Mouse (Mus musculus) E14TG2a.4 (cell line): ENCODE data around the gene Timp2.

Experiments used
- CTCF ChIP-seq: conservative IDR thresholded peaks from 2 replicates; pipeline ENCODE4 v1.5.1; 2014; ENCODE audit warnings: low read length
- NANOG ChIP-seq: IDR thresholded peaks from 2 replicates; pipeline ENCODE4 v1.6.1; 2014; ENCODE audit warnings: borderline replicate concordance, low read length, mixed read lengths
- POU5F1 ChIP-seq: IDR thresholded peaks from 2 replicates; pipeline ENCODE4 v1.6.1; 2014; ENCODE audit warnings: low read length, borderline replicate concordance

- no peak for TF ChIP-seq CTCF
- TF ChIP-seq POU5F1 = no peak
- no peak for TF ChIP-seq NANOG
Observed at GRCm38 (mm10) chr11:118401195-118401594, 45.7 kb upstream of the Timp2 start.
